Mouse (Mus musculus) liver, embryonic 12.5 days (tissue): ENCODE measurements around the gene Spns3. TPM values are rescaled to one million over a fixed set of nuclear protein-coding genes. Genes with fewer than 3 reads are reported as not detected.

Experiments
- ATAC-seq: fragments of 200-750 bp; cut with Nextera tagmentation; 2 replicates; pipeline ENCODE4 v1.8.0; 2017; ENCODE audit warnings: moderate number of reproducible peaks, mild to moderate bottlenecking, moderate library complexity
- H3K27ac ChIP-seq: fragments of 300-500 bp; sonication (generic); 2 replicates; pipeline ENCODE4 v1.5.1; 2016; ENCODE audit warnings: mild to moderate bottlenecking
- H3K27me3 ChIP-seq: fragments of 300-500 bp; sonication (generic); replicated peaks from 2 replicates; pipeline ENCODE4 v1.6.1; 2016; ENCODE audit warnings: mild to moderate bottlenecking, moderate library complexity
- H3K36me3 ChIP-seq: fragments of 300-500 bp; sonication (generic); 2 replicates; pipeline ENCODE4 v1.6.1; 2016; ENCODE audit warnings: mild to moderate bottlenecking, moderate library complexity
- H3K4me1 ChIP-seq: fragments of 300-500 bp; sonication (generic); 2 replicates; pipeline ENCODE4 v1.6.1; 2016
- H3K4me2 ChIP-seq: fragments of 300-500 bp; sonication (generic); 2 replicates; pipeline ENCODE4 v1.6.1; 2016; ENCODE audit warnings: mild to moderate bottlenecking, moderate library complexity
- H3K4me3 ChIP-seq: fragments of 300-500 bp; sonication (generic); 2 replicates; pipeline ENCODE4 v1.5.1; 2016; ENCODE audit warnings: mild to moderate bottlenecking, moderate library complexity
- H3K9ac ChIP-seq: fragments of 300-500 bp; sonication (generic); 2 replicates; pipeline ENCODE4 v1.6.1; 2016; ENCODE audit warnings: mild to moderate bottlenecking, moderate library complexity
- H3K9me3 ChIP-seq: fragments of 300-500 bp; sonication (generic); replicated peaks from 2 replicates; pipeline ENCODE4 v1.6.1; 2016; ENCODE audit warnings: mild to moderate bottlenecking, moderate library complexity
- WGBS: fragments of 180-500 bp; shearing (Covaris S2); methylation state at CpG from one replicate; pipeline ENCODE4 v1.1.7; 2016; ENCODE audit not compliant: insufficient replicate concordance; 5-methylcytosine and 5-hydroxymethylcytosine counted together
- polyA plus RNA-seq: library from polyadenylated mRNA; unstranded; fragments of >200 nt; fragmentation: Nextera tagmentation; extraction: Ambion mirVana; gene quantifications from 2 replicates; pipeline ENCODE4 v1.2.1, GENCODE M21; 2016

Spns3 gene
- polyA plus RNA-seq, 1 experiment from 2014 or later, result 1.8 TPM

DNA sequence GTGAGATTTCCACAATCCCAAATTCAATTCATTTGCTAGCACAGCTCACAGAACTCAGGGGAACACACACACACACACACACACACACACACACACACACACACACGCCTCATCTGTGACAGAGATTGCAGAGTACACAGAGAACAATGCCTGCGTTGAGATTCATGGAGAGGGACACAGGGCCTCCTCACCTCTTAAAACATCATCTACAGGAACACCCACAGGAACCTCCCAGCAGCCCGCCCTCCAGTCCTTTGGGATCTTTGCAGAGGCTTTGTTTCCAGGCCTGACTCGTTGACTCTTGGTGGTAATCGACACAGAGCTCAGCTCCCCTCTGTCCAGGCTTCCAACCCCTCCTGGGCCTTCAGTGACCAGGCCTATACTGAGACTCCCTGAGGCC is 73.1 kb downstream of the Spns3 start:
- Histone ChIP-seq H3K4me3 (no peak overlapping the region), H3K27me3 (no peaks in the 10 kb centered on the region), H3K4me1 (peaks cover 97% of the 10 kb centered on the region), H3K4me2 (no peak overlapping the region), H3K9me3 (no peaks in the 10 kb centered on the region), H3K36me3 (peaks cover 15% of the 10 kb centered on the region), H3K9ac (no peak overlapping the region), H3K27ac (0 out of 2 replicates have a peak overlapping the region, but pooled peaks have one; percentile 75)
- WGBS, result 31% methylated on average over 5 of the region's 5 CpGs
- no peak for ATAC-seq

DNA sequence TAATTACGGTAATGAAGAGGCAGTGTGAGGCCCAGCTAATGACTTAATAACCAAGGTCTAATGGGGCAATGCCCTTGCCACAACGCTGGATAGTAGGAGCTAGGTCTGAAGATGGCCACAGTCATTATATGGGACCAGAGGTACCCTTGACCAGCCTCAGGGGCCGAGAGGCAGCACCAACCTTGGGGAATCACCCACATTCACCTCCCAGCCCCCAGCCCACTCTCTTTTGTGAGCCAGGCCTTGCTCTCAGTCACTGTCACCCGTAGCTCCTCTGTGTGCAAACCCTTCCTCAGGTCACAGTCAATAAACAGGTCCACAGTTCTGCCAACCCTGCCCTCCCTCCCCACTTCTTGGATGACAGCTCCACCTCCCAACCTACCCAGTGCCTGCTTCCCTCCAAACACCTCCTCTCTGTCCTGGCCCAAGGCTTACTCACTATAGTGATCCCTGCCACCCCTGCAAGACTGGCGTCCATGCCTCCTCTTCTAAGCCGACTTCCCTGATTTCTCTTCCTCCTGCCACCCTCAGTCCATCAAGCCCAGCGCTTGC is 74.2 kb downstream of the Spns3 start:
- Histone ChIP-seq H3K36me3 (peaks cover 15% of the 10 kb centered on the region), H3K4me1 (peaks cover 97% of the 10 kb centered on the region), H3K4me2 (peak overlapping the region; percentile 50), H3K27ac (peak overlapping the region; percentile 75), H3K4me3 (peak overlapping the region; percentile 13; the same call in 1 of the 2 replicates), H3K27me3 (no peaks in the 10 kb centered on the region), H3K9me3 (no peaks in the 10 kb centered on the region), H3K9ac (no peak overlapping the region)
- 38% methylated on average over 7 of the region's 7 CpGs for WGBS
- ATAC-seq, result no peak

DNA sequence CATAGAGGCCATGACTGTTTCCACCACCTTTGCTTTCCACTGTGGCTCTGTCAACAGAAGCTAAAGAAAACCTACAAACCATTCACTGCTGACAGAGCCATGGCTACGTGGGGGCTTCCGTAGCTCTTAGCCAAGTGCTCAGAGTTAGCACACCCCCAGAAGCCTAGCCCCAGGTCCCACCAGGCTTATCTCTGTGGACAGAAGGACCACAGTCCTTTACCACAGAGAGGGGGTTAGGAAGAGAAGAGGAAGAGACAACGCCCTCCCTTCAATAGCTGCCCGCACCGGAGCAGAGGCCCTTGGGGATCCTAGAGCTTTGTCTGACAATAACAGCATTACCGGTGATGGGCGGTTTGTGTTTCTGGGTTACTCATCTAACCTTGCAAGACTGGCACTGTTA is 74.9 kb downstream of the Spns3 start:
- Histone ChIP-seq H3K4me2 (peak overlapping the region; percentile 50), H3K36me3 (peaks cover 15% of the 10 kb centered on the region), H3K27me3 (no peaks in the 10 kb centered on the region), H3K9me3 (no peaks in the 10 kb centered on the region), H3K9ac (peak overlapping the region; percentile 28; the same call in 1 of the 2 replicates), H3K27ac (peak overlapping the region; percentile 75), H3K4me1 (peaks cover 96% of the 10 kb centered on the region), H3K4me3 (peak overlapping the region; percentile 13; the same call in 1 of the 2 replicates)
- ATAC-seq, result peak; percentile 74
- WGBS, result 10% methylated on average over 7 of the region's 7 CpGs

DNA sequence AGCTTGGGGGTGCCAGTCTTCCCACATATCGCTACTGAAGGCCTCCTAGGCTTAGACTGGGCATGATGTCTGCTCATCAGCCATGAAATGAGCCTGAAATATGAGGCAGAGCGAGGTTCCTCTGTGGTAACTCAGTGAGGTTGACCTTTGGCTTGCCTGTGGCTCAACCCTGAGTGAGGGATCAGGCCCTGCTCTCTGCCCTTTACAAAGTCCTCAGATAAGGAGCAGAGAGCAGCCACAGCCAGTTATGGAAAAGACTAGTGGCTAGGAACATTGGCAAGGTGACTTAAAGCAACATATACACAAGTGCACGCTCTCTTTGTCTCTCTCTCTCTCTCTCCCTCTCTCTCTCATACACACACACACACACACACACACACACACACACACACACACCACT is 75.4 kb downstream of the Spns3 start:
- Histone ChIP-seq H3K4me3 (no peak overlapping the region), H3K4me2 (peak overlapping the region; percentile 50), H3K27ac (peak overlapping the region; percentile 75), H3K9ac (peak overlapping the region; percentile 28; the same call in 1 of the 2 replicates), H3K9me3 (no peaks in the 10 kb centered on the region), H3K36me3 (peaks cover 15% of the 10 kb centered on the region), H3K4me1 (peaks cover 96% of the 10 kb centered on the region), H3K27me3 (no peaks in the 10 kb centered on the region)
- peak; percentile 46; the same call in 1 of the 2 replicates for ATAC-seq
- 31% methylated on average over 3 of the region's 3 CpGs for WGBS

DNA sequence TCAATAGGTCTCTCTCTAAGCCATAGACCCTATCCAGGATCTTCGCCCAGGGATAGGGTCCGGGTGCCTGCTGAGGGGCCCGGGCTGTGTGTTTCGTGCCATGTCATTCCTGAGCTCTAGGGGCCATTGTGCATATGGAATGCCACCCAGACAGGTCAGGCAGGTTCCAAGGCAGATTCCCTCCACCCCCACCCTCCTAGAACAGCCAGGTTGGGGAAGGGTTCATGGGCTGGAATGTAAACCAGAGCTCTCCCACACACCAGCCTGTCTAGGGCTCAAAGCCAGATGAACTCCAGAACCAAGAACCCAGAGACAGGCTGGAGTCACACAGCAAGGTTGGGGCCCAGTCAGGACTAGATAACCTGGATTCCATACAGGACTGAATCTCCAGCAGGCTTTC is 76.8 kb downstream of the Spns3 start:
- Histone ChIP-seq H3K9ac (no peak overlapping the region), H3K4me1 (peaks cover 96% of the 10 kb centered on the region), H3K27ac (peak overlapping the region; percentile 75; the same call in 1 of the 2 replicates), H3K27me3 (no peaks in the 10 kb centered on the region), H3K9me3 (no peaks in the 10 kb centered on the region), H3K36me3 (peaks cover 15% of the 10 kb centered on the region), H3K4me3 (no peak overlapping the region), H3K4me2 (no peak overlapping the region)
- ATAC-seq, result no peak
- 78% methylated on average over 4 of the region's 4 CpGs for WGBS

DNA sequence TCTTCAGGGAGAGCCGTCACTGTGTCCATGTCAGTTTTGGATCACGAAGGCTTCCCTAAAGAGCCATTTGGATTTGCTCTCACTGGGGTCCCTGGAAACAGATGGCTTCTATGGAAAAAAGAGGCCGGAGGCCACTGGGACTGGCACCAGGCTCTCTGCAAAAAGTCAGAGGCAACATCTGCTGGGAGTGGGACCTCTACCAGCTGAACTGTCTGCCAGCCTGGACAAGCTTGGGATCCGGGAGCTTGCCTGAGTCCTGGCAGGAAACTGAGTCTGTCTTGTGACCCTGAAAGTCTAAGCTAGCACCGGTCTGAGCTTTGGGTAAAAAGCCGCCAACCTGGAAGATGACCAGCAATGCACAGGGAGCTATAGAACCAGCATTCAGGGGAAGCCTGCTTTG is 78.9 kb downstream of the Spns3 start:
- 85% methylated on average over 6 of the region's 6 CpGs for WGBS
- Histone ChIP-seq H3K4me2 (no peak overlapping the region), H3K27me3 (no peaks in the 10 kb centered on the region), H3K4me1 (peaks cover 96% of the 10 kb centered on the region), H3K36me3 (peaks cover 15% of the 10 kb centered on the region), H3K27ac (0 out of 2 replicates have a peak overlapping the region, but pooled peaks have one; percentile 10), H3K4me3 (no peak overlapping the region), H3K9me3 (no peaks in the 10 kb centered on the region), H3K9ac (no peak overlapping the region)
- ATAC-seq, result no peak

DNA sequence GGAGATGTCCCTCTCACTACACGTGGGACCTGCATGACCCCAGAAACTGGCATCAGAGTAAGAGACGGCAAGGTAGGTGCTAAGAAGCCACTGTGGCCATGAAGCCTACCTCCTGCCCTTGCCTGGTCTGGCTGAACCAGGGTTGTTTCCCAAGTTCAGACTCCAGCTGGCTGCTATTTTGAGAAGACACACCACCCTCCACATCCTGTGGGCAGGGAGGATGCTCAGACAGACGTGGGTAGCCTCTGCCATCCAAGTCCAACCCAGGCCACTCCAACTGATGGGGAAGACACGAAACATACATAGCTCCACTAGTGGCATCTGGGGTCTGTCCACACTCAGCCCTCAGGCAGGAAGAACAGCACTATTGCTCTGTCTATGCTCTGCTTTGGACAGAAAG is 80.3 kb downstream of the Spns3 start:
- Histone ChIP-seq H3K9ac (no peak overlapping the region), H3K27me3 (no peaks in the 10 kb centered on the region), H3K4me1 (peaks cover 96% of the 10 kb centered on the region), H3K4me2 (no peak overlapping the region), H3K27ac (peak overlapping the region; percentile 15), H3K36me3 (peaks cover 21% of the 10 kb centered on the region), H3K9me3 (no peaks in the 10 kb centered on the region), H3K4me3 (no peak overlapping the region)
- 47% methylated on average over 4 of the region's 4 CpGs for WGBS
- ATAC-seq, result no peak

DNA sequence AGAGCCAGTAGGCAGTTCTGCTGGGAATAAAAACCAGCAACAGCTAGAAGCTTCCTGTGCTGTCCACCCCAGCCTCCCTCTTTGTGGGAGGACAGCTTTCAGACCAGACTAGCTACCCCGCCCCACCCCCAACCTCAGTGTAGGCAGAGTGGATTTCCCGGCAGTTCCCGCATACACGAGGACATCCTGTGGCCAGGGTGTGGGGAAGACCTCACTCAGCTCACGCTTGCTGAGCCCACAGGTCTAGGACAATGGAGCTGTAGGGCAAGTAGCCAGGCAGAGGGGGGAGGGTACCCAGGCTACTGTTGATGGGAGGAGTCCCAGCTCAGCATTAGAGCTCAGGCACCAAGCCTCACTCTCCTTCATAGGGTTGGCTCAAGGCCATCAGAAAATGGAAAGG is 81.1 kb downstream of the Spns3 start:
- H3K4me2 ChIP-seq, result no peak overlapping the region
- peaks cover 91% of the 10 kb centered on the region for H3K4me1 ChIP-seq

DNA sequence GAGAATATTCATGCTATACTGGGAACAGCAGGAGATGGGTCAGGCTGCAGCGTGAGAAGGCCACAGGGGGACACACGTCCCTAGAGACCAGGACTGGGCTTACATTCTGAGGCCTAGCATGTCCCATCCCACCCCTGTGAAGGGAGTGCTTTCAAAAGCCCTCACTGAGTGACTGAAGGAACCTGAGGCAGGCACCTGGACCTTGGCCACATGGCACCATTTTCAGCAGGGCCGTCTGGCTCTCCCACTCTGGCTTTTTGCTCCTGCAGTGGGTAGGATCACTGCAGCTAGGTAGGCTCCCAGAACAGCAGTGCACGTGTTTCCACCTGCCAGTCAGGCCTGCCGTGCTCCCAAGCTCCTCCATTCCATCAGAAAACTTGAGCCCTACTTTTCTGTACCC is 81.8 kb downstream of the Spns3 start:
- peak overlapping the region; percentile 18; the same call in 1 of the 2 replicates for H3K27ac ChIP-seq
- H3K27me3 ChIP-seq, result no peaks in the 10 kb centered on the region
- no peaks in the 10 kb centered on the region for H3K9me3 ChIP-seq
- H3K9ac ChIP-seq, result no peak overlapping the region
- H3K4me2 ChIP-seq, result no peak overlapping the region
- ATAC-seq, result no peak
- peaks cover 84% of the 10 kb centered on the region for H3K4me1 ChIP-seq
- WGBS, result 67% methylated on average over 5 of the region's 5 CpGs
- peaks cover 17% of the 10 kb centered on the region for H3K36me3 ChIP-seq
- no peak overlapping the region for H3K4me3 ChIP-seq

More for the DNA sequence above, 81.1 kb downstream of the Spns3 start:
- Histone ChIP-seq H3K27ac (peak overlapping the region; percentile 18; the same call in 1 of the 2 replicates), H3K4me3 (no peak overlapping the region), H3K27me3 (no peaks in the 10 kb centered on the region), H3K9ac (no peak overlapping the region), H3K9me3 (no peaks in the 10 kb centered on the region), H3K36me3 (peaks cover 20% of the 10 kb centered on the region)
- 26% methylated on average over 5 of the region's 5 CpGs for WGBS
- peak; percentile 25 for ATAC-seq

DNA sequence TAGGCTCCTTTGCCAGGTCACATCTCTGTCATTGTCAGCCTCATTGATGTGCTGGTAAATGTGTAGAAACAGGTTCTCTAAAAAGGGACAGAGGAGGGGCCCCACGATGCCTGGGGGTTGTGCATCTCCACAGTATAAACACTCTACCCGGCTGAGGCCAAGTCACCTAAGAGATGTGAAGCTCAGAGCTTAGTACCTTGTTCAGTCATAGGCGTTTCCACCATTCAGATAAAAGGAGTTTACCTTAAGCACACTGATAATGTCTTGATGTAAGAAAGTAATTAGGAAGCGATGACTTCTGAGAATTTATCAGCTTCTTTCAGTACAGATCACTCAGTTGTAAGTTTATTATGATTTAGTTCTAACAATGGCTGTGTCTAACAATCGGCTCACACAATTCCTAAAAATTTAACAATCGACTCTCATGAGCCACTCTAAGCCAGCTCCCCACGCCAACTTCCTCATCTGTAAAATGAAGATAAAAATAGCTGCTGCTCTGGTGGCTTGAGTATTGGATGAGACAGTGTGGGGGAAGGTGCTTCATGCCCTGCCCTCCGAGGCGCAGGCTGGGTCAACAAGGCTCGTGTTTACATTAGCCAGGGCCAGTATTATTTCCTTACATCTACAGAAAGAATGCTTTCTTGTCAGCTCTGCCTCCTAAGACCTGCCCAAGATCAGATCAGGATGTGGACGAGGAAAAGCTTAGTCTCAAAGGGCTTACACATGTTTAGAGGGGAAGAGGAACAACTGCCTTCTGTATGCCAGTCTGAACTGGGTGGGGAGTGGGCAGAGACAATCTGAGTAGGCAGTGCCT is 83.4 kb downstream of the Spns3 start:
- H3K36me3 ChIP-seq, result peaks cover 25% of the 10 kb centered on the region
- H3K4me2 ChIP-seq, result peak overlapping the region; percentile 56
- 6% methylated on average over 11 of the region's 11 CpGs for WGBS
- H3K27ac ChIP-seq, result peak overlapping the region; percentile 83
- peaks cover 79% of the 10 kb centered on the region for H3K4me1 ChIP-seq
- H3K9ac ChIP-seq, result peak overlapping the region; percentile 10; the same call in 1 of the 2 replicates
- ATAC-seq, result peak; percentile 69
- no peaks in the 10 kb centered on the region for H3K9me3 ChIP-seq
- peak overlapping the region; percentile 7; the same call in 1 of the 2 replicates for H3K4me3 ChIP-seq
- no peaks in the 10 kb centered on the region for H3K27me3 ChIP-seq

DNA sequence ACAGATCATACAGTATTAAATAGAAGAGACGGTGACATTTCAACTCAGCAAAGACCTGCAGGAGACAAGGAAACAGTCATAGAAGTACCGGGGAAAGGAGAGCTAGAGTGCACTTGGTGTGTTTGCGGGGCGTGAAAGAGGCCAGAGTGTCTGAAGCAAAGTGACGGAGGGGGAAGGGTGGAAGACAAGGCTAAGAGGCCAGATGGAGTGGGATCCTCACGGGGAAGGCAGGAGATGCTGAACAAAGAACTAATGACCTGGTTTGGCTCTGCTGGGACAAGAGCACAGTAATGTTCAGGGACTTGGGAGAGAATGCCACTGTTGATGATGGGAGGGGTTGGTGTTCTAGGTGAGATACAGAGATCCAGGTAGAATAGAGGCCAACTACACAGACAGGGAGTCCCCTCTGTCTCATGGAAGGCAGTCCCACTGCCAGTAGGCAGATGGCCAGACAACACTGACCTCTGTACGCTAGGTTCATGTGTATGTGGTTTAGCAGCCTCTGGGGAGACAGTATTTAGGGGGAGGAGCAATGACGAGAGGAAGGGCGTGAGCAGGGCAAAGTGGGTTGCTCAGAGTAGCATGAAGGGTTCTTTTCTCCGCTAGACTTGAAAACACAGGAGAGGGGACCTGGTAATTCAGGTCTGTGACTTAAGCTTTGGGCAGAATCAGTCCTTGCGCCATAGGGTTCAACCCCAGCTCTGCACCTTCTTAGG is 84.2 kb downstream of the Spns3 start:
- H3K9ac ChIP-seq, result no peak overlapping the region
- WGBS, result 65% methylated on average over 11 of the region's 11 CpGs
- H3K36me3 ChIP-seq, result peaks cover 31% of the 10 kb centered on the region
- no peaks in the 10 kb centered on the region for H3K9me3 ChIP-seq
- H3K27me3 ChIP-seq, result no peaks in the 10 kb centered on the region
- ATAC-seq, result peak; percentile 38; the same call in 1 of the 2 replicates
- no peak overlapping the region; the same call in 1 of the 2 replicates for H3K4me3 ChIP-seq
- H3K27ac ChIP-seq, result peak overlapping the region; percentile 83
- peaks cover 75% of the 10 kb centered on the region for H3K4me1 ChIP-seq
- peak overlapping the region; percentile 56 for H3K4me2 ChIP-seq
